Mouse (Mus musculus): ENCODE measurements at regions not wholly inside any gene's neighbourhood (a gene's known extent, or its start where the extent isn't known, plus 50 kb on each side); places are given as distances from the start of the nearest gene placed in this dataset.

DNA sequence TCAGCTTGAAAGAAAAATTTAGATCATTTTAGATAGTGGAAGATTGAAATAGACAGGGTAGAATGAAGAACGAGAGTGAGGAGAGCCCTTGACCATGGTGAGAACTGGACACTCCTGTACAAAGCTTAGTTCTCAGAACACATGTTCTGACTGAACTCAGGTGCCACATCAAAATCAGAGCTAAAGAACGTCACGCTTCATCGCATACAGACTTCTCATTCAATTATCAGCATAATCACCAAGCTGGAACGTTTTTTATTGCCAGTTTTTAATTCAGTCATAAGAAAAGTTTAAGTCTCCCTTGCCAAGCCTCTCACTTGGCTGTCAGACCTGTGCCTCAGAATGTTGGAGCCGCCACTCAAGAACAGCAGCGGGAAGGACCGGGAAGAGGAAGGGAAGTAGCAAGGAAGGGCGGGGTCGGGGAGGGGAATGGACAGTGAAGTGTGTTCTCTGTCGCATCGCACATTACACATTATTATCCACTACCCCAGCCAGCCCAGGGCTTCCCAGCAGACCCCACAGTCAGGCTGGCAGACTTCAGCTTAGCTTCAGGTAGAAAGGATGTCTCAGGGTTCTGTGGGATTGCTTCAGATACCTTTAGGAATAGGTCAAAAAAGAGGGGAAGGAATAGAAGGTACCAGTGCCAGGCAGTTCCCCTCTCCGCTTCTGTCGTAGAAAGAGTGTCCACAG is 140.1 kb upstream of the Smim15 start:
- DNase-seq (ENCODE audit: low read depth) = no peak

DNA sequence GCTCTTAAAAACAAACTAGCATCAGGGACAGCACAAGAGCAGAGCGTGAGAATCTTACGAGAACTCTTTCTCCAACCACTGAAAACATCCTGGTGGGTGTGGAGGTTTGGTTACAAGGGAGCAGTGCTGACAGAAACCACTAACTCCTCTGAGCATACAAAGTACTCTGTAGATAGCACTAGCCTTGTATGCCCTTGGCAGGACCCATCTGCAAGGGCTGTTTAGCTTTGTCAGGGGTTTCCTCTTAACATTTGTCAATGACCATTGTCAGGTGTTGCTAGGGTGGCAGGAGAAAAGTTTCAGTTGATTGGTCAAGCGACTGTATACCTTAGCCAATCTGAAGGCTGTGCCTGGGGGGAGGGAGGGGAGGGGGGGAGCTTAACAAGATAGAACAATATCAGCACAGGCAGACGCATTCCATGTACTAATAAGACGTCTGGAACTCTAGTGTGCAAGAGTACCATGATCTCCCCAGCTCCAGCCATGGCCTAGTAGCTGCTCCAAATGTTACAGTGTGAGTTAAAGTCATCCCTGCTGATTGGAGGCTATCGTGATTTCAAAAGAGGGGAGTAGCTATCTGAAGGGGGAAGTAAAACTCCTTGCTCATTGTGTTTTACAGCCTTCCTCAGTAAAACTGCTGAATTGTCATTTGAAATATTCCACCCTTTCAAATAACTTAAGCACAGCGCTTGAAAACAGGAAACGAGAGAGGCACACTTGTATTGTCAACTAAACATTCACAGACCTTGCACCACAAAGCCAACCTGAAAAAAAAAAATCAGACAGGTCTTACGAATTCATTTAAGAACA is 140.9 kb upstream of the Smim15 start:
- DNase-seq (ENCODE audit: low read depth) = no peak

DNA sequence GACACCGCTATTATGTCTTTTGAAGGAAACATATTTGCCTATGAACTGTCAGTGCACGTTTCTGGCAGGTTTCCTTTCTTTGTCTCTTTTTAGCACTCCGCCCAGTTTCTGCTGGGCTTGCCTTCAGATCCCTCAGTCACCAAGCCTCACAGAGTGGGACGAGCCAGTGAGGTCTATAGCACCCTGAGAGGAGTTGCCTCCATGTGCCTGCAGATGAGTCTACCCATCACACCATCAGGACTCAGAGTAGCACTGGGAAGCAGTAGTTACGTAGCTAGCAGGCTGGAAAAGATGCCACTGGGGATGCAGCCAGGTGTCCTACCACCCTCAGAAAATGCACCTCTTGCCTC is 141.5 kb upstream of the Smim15 start:
- DNase-seq (ENCODE audit: low read depth) = no peak

DNA sequence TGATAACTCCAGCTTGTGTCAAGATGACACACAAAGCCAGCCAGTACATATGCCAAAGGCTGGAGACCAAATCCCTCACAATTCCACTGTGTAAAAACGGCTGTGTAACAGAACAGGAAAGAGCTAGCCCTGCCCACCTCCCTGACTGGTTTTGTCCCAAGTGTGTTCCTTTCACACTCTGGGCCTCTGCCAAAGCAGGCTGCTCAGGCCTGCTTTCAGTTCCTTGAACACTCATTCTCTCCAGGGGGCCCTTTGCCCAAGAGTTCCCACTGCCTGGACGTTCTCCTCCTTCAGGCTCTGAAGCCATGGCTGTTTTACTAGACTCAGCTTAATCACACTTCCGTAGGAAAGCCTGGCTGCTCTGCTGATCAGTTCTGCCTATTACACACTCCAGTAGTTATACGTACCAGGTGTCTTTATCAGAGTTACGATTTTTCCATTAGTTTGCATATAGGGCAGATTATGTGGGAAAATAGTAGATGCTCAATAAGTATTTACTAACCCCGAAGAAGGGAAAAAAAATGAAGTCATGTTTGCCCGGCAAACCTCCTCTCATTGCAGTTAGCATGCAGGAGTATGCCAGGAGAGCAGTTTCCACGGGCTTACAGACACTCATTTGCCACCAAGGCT is 144.5 kb upstream of the Smim15 start:
- DNase-seq (ENCODE audit: low read depth) = peak; percentile 81

DNA sequence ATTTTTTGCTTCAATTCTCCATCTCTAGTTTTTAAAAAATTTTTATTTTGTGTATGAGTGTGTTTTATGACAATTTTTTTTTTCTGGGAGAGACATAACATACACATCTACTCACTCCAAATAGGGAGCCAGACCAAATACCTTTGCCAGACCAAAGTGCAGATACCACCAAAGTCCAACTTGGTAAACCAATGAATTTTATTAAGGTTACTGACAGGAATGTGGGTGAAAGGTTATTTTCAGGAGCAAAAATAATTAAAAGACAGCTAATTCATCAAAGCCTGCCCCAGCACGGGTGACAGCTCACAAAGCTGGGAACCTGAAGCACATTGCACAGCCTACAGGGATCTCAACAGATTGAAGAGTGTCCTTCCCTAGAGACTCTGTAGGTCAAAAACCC is 146.6 kb upstream of the Smim15 start:
- DNase-seq (ENCODE audit: low read depth) = no peak

DNA sequence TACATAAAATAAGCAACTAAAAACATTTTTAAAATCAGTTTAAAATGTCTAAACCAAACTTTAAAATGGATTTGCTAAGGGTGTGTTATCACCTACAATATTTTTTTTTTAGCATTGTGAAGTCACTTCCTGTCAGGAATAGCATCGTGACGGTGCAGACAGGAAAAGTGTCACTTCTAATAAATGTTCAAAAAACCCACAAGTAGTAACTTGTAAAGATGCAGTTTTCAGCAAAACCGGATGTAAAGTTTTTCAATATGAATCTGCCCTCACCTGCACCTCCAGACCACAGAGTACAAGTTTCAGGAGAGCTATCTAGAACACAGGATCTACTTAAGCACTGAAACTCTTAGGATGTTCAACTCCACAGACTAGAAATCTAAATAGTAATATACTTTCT is 147.1 kb upstream of the Smim15 start:
- DNase-seq (ENCODE audit: low read depth) = no peak

DNA sequence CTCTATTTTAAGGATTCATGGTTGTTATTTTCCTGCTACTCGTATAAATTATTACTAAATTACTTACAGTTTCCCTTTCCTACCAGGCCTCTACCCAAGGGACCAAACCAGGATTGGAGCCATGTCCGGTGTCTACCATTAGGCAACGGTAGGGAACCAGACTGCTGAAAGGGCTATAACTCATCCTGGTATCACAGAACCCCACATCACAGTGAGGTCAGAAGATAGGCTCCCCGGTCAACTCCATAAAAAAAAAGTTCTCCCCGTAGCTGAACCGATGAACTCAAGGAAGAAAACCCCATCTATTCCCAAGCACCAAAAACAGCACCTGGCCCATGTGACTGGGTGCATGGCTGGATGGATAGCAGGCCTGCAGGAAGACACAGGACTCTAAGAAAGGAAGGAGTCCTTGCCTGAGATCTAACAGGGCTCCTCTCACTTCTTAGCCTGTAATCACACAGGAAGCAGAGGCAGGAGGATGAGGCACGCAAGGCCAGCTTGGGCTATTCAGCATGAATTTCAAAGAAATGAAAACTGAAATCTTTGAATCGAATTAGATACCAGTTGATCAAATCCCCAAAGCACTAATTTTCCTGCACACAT is 150.6 kb upstream of the Smim15 start:
- DNase-seq (ENCODE audit: low read depth) = no peak

DNA sequence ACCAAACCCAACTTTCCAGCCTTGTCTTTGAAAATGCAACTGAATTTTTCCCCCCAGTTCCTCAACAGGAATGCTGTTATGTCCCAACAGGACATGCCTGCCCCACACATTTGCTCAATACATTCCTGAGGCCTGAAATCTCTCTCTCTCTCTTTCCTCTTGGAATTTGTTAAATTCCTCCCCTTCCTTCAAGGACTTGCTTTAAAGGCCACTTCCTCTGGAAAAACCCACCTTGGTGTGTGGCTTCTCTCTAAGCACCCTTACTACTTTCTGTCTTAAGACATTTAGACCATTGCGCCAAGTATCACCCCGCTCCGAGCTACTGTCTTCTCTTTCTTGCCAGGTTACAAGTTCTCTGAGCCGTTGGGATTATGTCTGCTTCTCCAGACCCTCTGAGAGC is 151.2 kb upstream of the Smim15 start:
- no peak for DNase-seq (ENCODE audit: low read depth)

DNA sequence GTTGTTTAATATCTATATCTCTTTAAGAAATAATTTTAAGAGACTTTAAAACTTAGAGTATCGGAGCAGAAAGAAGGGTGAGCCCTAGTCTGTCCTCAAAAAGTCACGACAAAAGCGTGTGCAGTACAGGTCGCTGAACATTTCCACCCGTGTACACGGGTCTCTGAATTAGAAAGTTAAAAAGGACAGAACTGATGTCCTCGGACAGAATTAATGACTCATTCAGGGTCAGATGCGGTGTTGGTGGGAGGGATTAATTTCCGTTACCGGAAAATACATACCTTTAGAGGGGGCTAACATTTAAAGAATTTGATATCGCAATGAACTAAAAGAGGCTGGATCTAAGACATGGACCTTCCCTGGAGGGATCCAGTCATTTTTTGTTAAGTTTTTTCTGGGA is 152.3 kb upstream of the Smim15 start:
- DNase-seq (ENCODE audit: low read depth) = no peak

DNA sequence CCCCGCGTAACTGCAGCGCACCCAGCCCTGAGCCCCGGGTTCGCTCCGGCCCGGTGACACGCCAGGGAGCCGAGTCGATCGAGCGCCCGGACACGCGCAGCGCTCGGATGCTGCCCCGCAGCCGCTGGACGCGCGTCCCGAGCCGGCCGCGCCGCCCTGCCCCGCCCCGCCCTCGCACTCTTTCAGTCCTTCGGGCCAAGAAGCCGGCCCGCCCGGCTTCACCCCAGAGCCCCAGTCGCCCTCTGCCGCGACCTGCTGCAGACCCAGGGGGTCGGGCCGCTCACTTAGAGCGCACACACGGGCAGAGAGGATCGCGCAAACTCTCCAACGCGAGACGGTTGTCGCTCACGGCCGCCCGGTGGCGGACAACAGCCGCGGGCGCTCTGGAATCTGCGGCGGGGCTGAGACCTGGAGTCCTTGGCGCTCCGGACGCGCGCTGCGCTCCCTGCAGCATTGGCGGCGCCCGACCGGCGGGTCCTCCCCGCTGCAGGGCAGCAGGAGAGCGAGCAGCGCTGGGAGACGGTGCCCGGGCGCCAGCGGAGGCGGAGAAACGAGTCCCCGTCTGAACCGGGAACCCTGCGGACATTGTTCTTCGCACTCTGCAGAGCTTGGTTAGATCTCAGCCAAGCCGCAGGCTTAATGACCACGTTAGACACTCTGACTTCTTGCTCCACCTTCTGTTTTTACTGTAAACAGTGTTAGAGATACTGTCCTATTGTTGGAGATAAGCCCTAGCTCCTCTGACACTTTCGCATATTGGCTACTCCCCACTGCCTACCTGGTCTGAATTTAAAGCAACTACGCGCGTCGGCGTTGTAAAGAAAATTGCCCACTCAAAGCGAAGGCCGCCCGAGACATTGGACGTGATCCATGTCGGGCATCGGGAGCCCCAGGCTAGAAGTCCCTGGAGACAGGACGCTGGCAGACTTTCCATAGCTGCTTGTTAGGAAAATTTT is 153.1 kb upstream of the Smim15 start:
- DNase-seq (ENCODE audit: low read depth) = peak; percentile 79

DNA sequence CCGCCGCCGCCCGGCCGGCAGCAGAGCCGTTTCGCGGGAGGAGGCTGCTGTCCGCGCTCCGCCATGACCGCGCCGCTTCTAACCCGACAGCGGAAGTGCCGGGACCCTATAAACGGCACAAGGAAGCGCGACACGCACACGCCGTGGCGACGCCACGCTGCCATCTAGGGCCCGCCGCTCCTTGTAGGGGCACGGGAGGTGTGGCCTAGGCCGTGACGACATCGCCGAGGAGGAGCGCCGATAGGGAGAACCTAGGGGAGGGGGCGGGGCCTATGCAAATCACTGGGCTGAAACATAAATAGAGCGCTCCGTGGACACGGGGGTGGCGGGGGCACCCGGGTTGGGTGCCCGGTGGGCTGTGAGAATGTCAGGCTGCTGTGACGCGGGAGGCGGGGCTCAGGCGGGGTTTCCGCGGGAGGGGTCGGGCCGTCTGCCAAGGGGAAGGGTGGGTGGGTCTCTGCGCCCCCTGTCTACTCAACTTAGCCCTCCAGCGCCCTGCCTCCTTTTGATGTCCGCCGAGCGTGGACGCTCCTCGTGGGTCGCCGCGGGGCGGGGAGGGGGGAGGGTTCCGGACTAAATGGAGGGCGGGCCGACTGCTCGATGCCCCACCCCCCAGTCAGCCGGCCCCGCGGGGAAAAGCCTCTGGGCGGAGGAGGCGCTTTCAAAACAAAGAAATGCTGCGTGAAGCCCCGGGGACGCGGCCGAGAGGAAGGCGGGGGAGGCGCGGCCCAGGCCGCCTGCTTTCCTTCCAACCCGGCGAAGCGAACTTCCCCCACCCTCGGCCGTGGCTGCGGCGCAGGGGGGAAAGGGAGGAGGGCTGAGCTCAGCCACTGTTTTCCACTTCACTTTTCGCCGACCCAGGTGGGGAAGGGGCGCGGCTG is 154.0 kb upstream of the Smim15 start:
- peak; percentile 99 for DNase-seq (ENCODE audit: low read depth)

DNA sequence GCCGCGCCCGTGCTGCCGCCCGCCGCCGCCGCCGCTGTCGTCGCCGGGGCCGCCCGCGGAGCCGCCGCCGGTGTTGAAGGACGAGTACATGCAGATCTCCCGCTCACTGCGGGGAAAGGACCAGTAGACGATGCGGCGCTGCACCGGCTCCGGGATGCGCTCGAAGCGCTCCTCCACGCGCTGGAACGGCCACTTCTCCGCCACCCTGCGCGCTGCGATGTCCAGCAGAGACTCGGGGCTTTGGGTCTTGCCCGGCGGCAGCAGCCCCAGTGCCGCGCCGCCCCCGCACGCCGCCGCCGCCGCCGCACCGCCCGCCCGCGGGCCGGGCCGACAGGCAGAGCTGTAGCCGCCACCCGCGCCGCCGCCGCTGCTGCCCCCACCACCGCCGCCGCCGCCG is 154.7 kb upstream of the Smim15 start:
- DNase-seq (ENCODE audit: low read depth) = no peak

DNA sequence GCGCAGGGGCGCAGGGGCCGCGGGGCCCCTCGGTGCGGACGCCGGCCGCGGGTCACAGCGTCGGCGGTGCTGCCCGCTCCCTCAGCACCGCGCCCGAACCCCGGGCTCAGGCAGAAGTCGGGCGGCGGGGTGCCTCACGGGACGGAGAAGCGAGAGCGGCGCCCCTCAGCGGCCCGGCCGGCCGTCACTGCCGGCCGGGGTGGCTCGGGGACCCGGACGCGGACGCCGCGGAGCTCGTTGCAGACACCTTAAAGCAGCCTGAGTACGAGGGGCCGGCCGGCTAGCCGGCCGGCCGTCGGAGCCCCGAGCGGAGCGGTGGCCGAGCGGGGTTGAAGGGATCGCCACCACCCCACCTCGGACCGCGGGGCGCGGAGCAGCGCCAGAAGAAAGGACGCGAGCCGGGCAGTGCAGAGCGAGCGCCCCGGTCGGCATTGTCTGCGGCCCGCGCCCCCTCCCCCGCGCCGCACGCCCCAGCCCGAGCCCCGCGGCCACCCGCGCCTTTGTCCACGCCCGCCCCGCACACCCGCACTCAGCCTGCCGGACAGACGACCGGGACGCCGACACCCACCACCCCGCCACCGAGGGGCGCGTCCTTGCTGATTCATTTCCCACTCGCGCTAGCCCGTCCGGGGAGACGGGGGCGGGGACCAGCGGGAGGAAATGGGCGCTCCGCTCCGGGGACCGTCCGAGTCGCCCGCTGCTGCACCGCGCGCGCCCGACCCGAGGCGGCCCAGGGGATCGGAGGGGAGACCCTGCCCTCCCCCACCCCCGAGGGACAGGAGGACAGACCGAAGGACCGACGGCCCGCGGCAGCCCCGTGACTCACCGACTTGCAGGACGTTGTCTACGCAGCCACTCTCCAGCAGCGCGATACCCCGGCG is 155.4 kb upstream of the Smim15 start:
- DNase-seq (ENCODE audit: low read depth) = peak; percentile 47

DNA sequence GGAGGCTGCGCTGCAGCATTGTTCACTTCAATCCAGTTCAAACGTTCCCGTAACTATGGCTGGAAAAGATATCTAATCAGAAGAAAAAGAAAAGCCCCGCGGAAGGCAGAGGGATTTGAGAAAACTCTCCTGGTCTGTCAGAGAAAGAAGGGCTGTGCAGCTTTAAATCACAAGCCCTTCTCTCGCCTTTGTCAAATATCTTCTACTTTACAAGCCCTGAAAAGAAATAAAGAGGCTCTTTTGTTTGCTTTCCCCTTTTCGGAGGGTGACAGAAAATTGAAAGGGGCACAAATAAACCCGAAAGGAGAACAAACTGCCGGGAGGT is 156.1 kb upstream of the Smim15 start:
- peak; percentile 36 for DNase-seq (ENCODE audit: low read depth)

DNA sequence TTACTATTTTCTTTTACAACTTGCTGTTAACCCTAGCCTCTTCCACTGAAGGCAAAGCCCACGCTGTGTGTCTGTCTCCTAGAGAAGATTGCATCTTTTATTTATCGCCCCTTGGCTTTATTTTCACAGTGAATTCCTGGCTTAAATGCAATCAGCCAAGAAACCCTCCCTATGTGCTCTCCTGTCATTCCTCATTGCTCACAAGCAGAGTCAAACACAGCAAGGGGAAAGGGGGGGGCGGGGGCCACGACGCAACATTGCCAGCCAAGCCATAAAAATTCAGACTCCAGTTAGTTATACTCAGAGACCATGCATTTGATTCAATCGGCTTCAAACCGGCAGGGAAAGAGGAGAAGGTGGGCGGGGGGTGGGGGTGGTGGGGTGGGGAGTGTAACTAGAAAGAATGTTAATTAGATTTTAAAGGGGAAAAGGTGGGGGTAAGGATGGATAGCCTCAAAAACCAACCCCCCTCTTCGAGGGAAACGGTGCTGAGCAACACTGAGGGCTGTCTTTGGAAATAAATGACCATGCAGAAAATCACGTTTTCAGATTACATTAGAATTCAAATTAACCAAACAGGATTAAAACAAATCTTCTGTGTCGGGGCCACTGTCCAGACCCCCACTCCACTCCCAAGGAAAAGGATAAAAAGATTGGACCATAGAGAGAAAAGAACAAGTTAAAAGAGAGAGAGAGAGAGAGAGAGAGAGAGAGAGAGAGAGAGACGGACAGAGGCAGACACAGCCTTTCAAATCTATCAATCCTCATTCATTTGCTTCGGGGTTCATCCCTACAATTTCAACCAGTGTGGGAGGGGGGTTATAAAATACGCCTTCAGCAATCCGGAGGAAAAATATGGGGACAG is 156.6 kb upstream of the Smim15 start:
- DNase-seq (ENCODE audit: low read depth) = peak; percentile 60

DNA sequence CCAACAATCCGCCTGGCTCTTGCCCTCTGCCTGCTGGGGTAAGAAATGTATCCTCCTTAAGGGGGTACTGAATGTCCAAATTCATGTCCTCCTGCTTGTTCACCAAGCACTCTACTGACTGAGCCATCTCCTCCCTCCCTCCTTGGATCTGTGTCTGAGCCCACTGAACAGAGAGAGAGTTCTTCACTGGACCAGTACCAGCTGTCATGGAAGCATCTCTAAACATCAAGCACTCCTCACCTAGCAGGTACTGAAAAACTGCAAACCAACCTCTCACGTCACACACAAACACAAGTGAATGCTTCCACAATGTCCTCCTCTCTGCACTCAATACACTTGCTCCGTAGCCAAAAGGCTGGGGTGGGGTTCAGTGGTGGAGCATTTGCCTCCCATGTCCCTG is 159.4 kb upstream of the Smim15 start:
- DNase-seq (ENCODE audit: low read depth) = no peak

DNA sequence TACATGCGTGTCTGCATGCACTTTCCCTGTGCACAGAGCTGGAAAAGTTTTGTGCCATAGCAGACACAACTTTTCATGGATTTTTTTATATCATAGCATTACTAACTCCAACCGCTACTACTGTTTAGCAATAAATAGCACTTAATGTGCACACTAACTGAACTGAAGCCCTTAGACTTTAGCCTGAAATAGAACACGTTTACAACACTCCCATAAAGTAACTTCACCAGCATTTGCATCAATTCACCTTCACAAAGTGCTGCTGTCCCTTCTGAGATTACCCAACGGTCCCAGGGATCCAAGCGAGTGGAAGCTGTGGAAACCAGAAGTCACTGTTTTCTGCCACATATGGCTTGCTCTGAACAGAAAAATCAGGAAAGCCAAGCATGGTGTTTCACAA is 161.9 kb upstream of the Smim15 start:
- DNase-seq (ENCODE audit: low read depth) = no peak

DNA sequence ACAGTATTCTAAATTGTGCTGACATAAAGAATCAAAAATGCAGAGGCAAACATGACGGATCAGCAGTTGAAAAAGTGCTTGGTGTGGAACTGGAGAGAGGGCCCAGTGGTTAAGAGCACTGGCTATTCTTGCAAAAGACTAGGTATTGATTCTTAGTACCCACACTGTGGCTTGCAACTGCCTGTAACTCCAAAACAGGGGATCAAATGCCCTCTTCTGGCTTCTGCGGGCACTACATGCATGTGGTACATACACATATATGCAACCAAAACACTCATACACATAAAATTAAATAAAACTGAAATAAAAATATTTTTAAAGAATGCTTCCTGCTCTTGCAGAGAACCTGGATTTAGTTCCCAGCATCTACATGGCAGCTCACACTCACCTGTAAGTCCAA is 163.7 kb upstream of the Smim15 start:
- no peak for DNase-seq (ENCODE audit: low read depth)

DNA sequence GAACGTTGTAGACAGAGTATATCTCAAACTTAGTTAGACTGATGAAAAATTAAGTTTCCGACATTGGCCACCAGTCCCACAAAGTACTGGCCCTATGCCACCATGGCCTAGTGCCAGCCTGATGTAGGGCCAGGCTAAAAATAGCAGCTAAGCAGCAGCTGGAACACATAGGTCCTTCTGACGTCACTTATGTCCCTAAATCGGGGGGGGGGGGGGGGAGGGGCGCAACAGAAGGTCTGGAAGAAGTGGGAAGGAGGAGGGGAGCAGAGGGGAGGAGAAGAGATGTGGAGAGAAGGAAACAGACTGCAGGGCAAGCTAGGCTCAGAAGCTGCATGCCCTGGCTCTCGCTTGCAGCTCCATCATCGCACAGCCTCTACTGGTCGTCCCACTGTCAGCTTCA is 164.7 kb upstream of the Smim15 start:
- peak; percentile 34 for DNase-seq (ENCODE audit: low read depth)
